Mouse (Mus musculus) gastrocnemius, postnatal 25 days (tissue): ENCODE data around the gene Rtl8a. TPM values are rescaled to one million over a fixed set of nuclear protein-coding genes. Genes with fewer than 3 reads are reported as not detected.

Source experiments
- total RNA-seq, 2 experiments: library from RNA; stranded (reverse); gene quantifications; 1 replicate in 1 of 2; 2 replicates in 1 of 2; pipeline ENCODE4 v1.2.3; 2021

Rtl8a gene
- total RNA-seq, 2 experiments from 2014 or later = 72.3 to 78.7 TPM

Other genes with a start within 250 kb of the Rtl8a start
- not detected for gene Etd, start 208.8 kb downstream of the Rtl8a start, total RNA-seq
- gene Rtl8c, start 35.6 kb downstream of the Rtl8a start, total RNA-seq = 1 to 10 TPM; 5.8 to 7.3 TPM
- not detected for gene Gm14597, start 34.7 kb downstream of the Rtl8a start, total RNA-seq
- 10 to 100 TPM; 53.5 to 64.6 TPM for gene Rtl8b, start 26.7 kb upstream of the Rtl8a start, total RNA-seq
- not detected for gene 4930502E18Rik, start 81.1 kb upstream of the Rtl8a start, total RNA-seq
- gene 1700013H16Rik, start 114.1 kb upstream of the Rtl8a start, total RNA-seq = not detected
- not detected for gene Zfp36l3, start 132.7 kb upstream of the Rtl8a start, total RNA-seq
- under 1 TPM; 0.28 to 0.62 TPM for gene Xlr, start 154.0 kb upstream of the Rtl8a start, total RNA-seq